Mouse (Mus musculus): ENCODE data around the gene Plcb2.
A peak's percentile ranks its signal among the peaks of the same experiment; 100 is the strongest.

The Plcb2 gene

DNA sequence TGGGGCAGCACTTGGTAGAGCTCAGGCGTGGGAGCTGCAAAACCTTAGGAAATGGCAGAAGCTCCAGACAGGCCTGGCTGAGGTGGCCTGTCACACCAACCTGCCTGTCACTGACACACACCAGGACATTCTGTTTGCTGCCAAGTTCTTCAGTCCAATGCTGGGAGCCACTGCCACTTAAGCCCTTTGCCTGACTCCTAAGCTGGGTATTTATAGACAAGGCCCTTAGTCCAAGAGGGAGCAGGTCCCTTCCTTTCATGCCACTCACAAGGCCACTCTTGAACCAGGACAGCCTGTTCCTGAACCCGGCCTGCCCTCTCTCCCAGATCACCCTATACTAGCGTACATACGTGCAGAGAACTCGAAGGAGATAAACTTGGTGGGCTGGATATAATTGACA, 11.6 kb downstream of the Plcb2 start:
- DNase-seq (ENCODE audit: low spot score): peak; percentile 2

DNA sequence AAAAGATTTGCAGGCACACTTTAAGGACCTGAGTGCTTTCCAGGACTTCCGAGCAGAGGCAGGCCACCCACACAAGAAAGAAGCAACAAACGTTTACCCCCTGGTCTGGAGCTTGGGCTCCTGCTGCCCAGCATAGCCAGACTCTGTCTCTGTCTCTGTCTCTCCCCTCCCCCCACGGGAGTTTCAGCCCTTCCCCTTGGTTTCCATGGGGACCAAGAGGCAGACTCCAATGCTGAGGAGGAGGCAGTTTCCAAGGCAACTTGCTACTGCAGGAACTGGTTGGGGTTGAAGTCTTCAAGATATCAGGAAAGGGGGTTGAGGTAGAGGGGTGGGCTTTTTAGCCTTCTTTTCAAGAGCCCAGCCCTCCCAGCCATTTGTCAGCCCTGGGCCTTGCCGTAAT, 14.0 kb downstream of the Plcb2 start:
- DNase-seq (ENCODE audit: low spot score): no peak

- DNase-seq (ENCODE audit: low spot score): no peak
These were observed 14.6 kb downstream of the Plcb2 start for GRCm38 (mm10) chr2:118713631-118714030.

- peak; percentile 63 for DNase-seq (ENCODE audit: low spot score)
These were observed 17.2 kb downstream of the Plcb2 start for GRCm38 (mm10) chr2:118711038-118711494.

DNA sequence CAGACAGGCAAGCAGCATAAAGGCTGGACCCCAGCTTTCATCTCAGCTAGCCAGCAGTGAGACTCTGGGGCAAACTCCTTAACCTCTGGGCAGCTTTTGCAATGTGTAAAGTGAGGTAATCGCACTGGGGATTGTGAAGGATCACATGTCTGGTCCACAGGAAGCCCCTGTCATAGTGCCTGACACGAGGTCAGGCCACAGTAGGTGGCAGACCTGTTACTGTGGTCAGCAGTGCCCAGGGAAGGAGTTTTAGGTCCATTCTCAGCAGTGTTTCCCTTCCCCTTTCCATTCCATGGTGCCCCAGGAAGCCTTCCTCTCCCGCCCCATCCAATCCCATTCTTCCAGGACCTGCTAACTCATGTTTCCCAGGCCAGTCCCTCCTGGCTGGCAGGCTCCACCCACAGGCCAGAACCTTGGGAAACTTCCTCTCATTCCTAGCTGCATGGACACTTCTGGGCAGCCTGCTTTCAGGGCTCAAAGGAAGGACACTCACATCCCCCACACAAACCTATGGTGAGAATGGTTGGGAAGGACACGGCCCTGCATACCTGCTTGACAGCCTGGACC, 18.5 kb downstream of the Plcb2 start:
- DNase-seq (ENCODE audit: low spot score): no peak

DNA sequence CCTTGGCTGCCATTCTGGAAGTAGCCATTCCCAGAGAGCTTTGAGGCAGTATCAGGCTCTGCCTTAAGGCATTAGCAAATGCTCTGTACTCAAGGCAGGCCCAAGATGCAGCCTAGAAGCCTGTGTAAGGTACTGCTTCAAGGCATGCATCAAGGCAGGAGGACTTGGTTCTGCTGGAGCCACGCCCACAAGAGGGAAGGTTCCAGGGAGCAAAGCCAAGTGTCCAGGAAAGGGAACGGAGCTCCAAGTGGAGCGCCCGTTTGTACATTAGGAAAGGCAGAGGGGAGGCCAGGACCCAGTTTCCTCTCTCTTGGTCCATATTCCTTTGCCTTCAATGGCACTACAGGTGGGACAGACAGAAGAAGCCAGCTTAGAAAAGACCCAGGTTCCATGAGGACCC, 19.8 kb downstream of the Plcb2 start:
- DNase-seq (ENCODE audit: low spot score): no peak

DNA sequence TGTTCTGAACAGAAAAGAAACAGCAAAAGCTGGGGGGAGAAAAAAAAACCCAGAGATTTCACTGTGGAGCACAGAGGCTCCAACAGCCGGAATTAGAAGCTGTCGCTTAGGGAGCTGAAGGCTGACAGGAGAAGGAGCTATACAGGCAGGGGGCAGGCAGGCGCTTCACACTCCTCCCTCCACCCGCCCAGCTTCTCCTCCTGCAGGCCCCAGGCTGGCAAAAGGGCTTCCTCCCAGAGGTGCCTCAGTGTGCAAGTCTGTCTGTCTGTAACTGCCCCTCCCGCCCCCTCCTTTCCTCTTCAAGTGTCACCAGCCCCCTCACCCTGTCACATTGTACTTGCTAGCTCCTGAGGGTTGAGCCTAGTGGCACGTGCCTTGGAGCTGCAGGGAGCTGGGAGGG, 21.8 kb downstream of the Plcb2 start:
- no peak for DNase-seq (ENCODE audit: low spot score)

GRCm38 (mm10) chr2:118703913-118704730, 24.1 kb downstream of the Plcb2 start, which contains the start of gene Ankrd63:
TSS of gene Ankrd63 (minus strand) at chr2:118703963.
- peak; percentile 57 for DNase-seq (ENCODE audit: low spot score)

DNA sequence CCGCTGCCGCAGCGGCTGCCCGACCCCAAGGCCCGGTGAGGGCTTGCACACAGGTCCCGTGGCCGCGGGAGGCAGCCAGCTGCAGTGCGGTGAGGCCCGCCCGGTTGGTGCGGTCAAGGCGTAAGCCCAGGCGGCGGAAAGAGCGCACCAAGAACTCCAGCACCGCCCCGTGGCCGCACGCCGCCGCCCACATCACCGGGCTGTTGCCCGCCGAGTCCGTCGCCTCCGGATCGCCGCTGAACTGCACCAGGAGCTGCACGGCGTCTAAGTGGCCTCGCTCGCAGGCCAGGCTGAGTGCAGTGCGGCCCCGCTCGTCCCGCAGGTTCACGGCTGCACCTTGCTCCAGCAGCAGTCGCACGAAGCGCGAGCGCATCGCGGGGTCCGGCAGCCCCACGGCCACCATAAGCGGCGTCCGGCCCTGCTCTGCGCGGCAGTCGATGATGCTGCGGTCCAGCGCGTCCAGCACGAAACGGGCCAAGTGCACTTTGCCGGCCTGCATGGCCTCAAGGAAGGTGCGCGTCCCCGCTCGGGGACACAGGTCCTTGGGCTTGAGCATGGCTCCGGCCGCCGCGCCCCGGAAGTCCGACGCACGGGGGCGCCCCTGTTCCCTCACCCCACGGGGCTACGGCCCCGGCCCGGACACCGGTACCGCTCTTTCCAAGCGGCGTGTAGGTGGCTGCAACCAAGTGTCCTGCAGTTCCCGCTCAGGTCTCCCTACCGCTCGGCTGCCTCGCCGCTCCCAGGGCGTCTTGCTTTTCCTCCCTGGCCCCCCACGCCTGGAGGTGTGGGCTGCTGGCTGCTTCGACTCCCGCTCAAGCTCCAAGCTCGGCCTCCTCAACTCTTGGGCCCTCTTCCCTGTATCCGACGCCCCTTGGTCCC, 25.1 kb downstream of the Plcb2 start:
- peak; percentile 69 for DNase-seq (ENCODE audit: low spot score)

GRCm38 (mm10) chr2:118701971-118702882, 26.0 kb downstream of the Plcb2 start:
- DNase-seq (ENCODE audit: low spot score): peak; percentile 63

DNA sequence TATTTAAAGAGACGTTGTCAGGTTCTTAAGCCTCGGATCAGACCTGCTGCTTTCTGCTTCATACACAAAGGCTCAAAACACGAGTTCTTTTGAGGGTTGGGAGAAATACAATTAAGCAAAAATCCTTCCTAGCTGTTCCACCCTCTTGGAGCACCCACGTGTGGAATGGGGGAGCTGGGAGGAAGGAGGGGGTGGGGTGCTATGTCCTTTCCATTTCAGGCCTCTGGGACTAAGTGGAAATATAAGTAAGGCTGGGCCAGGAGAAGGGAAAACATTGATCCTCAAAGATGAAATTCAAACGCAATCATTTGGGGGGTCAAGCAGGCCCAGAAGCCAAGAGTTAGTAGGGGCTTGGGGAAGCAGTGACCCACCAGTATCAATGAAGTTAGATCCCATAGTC, 27.1 kb downstream of the Plcb2 start:
- DNase-seq (ENCODE audit: low spot score): no peak

- DNase-seq (ENCODE audit: low spot score): peak; percentile 87
These were observed 27.8 kb downstream of the Plcb2 start for GRCm38 (mm10) chr2:118700179-118701062.

- DNase-seq (ENCODE audit: low spot score): peak; percentile 76
These were observed 30.3 kb downstream of the Plcb2 start for GRCm38 (mm10) chr2:118697955-118698354.

GRCm38 (mm10) chr2:118697311-118697877, 30.8 kb downstream of the Plcb2 start:
- DNase-seq (ENCODE audit: low spot score): no peak

DNA sequence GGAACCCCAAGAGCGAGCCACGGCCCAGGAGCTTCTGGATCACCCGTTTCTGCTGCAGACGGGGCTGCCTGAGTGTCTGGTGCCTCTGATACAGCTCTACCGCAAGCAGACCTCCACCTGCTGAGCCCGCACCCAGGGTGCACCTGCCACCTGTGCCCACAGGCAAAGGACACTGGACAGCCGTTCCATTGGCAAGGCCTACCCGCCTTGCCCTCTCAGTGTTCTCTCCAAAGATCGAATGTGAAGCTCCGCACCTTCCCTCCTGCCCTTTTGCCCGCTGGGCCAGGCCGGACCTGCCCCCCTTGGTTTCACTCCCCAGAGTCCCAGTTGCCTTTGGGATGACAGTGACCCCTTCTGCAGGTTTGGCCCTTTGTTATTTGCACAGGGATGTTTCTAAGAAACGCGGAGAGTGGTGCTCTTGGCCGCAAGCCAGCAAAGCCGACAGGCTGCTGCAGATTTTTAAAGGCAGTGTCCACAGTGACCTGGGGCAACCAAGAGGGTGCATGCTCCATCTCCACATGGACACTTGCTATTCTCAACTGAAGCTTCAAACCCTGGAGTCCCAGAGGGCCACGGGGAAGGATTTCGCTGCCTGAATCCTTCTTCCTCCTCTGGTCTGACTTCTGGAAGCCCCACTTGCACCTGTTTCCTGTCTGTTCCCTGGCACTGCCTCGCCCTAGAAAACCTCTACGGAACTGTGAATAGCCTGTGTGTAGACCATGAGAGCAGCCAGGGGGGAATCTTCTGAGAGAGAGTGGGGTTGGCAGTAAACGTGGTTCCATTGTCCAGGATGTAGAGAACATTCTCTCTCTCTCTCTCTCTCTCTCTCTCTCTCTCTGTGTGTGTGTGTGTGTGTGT, 31.6 kb downstream of the Plcb2 start:
- DNase-seq (ENCODE audit: low spot score): peak; percentile 54

GRCm38 (mm10) chr2:118695677-118696232, 32.5 kb downstream of the Plcb2 start:
- no peak for DNase-seq (ENCODE audit: low spot score)

GRCm38 (mm10) chr2:118693370-118693966, 34.8 kb downstream of the Plcb2 start:
- DNase-seq (ENCODE audit: low spot score): peak; percentile 49

GRCm38 (mm10) chr2:118689875-118690274, 38.4 kb downstream of the Plcb2 start:
- DNase-seq (ENCODE audit: low spot score): no peak

Data from ovary, postnatal 36 days (tissue).